Mouse (Mus musculus): ENCODE measurements around the gene Olfr699.
"Not testable (repeated sequence)": the region's sequence is repeated elsewhere in the genome, so short reads cannot be mapped to it uniquely, and the experiment has no call there.

The Olfr699 gene

GRCm38 (mm10) chr7:106793098-106793497, at the start of gene Olfr699:
TSS of gene Olfr699 (minus strand) at chr7:106793198.
- no peak for DNase-seq (ENCODE audit: low spot score)

- DNase-seq (ENCODE audit: low spot score): no peak
Observed at GRCm38 (mm10) chr7:106833793-106834192, 40.8 kb upstream of the Olfr699 start, which contains the start of gene Olfr702. TSS of gene Olfr702 (minus strand) at chr7:106833893.

GRCm38 (mm10) chr7:106818414-106818813, 25.4 kb upstream of the Olfr699 start:
- DNase-seq (ENCODE audit: low spot score): no peak

GRCm38 (mm10) chr7:106815775-106816174, 22.8 kb upstream of the Olfr699 start:
- no peak for DNase-seq (ENCODE audit: low spot score)

- no peak for DNase-seq (ENCODE audit: low spot score)
Observed at GRCm38 (mm10) chr7:106813829-106814228, 20.8 kb upstream of the Olfr699 start, which contains the start of gene Olfr701. TSS of gene Olfr701 (plus strand) at chr7:106814129.

- DNase-seq (ENCODE audit: low spot score): no peak
Observed at GRCm38 (mm10) chr7:106808734-106809133, 15.7 kb upstream of the Olfr699 start, which contains the start of gene Olfr700. TSS of gene Olfr700 (minus strand) at chr7:106808834.

- no peak for DNase-seq (ENCODE audit: low spot score)
Observed at GRCm38 (mm10) chr7:106788330-106788729, 4.7 kb downstream of the Olfr699 start.

GRCm38 (mm10) chr7:106761008-106761407, 32.0 kb downstream of the Olfr699 start:
- not testable (repeated sequence) for DNase-seq (ENCODE audit: low spot score)

- DNase-seq (ENCODE audit: low spot score): no peak
Observed at GRCm38 (mm10) chr7:106758800-106759199, 34.2 kb downstream of the Olfr699 start.

GRCm38 (mm10) chr7:106755297-106755696, 37.7 kb downstream of the Olfr699 start, which contains the start of gene Olfr698:
TSS of gene Olfr698 (minus strand) at chr7:106755397.
- no peak for DNase-seq (ENCODE audit: low spot score)

- DNase-seq (ENCODE audit: low spot score): no peak
Observed at GRCm38 (mm10) chr7:106745811-106746210, 47.2 kb downstream of the Olfr699 start.

GRCm38 (mm10) chr7:106742343-106742742, 50.7 kb downstream of the Olfr699 start, which contains the start of gene Olfr697:
TSS of gene Olfr697 (minus strand) at chr7:106742443.
- DNase-seq (ENCODE audit: low spot score): no peak
